Mouse (Mus musculus): Measurements from ENCODE around the gene Adarb2.

Gene Adarb2

DNA sequence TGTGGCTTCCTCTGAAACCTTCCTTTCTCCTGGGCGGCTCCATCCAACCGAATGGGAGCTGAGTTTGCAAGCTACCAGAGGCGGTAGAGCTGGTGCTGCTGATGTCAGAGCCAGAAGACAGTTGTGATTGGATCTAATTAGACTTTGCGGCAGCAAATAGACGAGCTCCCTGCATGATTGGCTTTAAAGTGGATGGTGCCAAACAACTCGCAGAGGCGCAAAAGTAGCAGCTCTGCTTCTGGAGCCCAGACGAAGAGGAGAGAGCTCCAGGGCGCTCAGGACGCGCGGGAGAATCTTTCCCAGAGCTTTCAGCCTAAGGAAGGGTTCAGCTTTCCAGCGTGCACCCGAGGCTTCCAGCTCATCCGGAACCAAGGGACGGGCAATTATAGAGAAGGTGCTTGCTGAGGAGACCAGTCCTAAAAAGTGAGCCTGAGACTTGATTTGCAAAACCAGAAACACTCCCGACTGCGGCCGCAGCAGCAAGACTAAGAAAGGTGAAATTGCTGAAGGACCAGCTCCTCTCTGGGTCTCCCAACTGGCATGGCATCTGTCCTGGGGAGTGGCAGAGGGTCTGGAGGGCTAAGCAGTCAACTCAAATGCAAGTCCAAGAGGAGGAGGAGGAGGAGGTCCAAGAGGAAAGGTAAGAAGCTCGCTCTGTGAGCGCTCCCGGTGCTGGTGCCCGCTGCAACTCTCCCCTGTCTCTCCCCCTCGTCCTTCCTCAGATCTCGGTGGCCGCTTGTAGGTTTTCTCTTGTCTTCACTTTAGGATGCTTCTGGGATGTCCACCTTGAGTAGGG is at the start of gene Adarb2:
TSS of gene Adarb2 (plus strand) at position 186 of the 796 bp plus-strand sequence.
- peak; percentile 45 for DNase-seq

DNA sequence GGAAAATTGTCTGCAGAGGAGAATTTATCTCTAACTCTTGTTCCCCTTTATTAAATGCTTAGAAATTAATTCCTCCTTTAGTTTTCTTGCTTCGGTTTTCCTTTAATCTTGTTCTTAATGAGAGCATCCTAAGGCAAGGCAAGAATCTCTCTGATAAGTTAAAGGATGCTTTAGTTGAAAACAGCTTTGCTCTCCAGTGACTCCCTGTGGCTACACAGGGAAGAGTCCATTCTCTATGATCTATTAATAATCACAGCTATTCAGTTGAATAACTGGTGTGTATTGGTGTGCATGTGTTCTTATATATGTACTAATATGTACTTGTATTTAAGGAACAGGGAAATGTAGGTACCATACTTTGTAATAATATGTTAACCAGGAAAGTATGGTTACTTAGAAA is 28.9 kb upstream of the Adarb2 start:
- peak; percentile 5 for DNase-seq

DNA sequence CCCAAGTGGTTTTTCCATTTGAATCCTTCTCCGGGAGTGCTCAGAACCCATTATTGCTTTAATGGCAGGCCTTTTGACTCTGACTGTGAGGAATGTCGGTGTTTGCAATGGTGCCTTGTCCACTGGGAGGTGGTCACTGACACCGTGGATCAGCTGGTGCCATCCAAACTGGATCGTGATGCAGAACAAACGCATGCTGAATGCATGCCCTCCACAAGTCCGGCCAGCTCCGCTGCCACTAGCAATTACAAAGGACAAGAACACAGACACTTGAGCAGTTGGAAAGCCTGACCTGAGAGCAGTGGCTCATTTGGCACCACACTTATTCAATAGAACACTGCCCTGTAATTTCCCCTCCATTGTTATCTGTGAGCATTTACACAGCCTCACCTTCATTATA is 10.7 kb upstream of the Adarb2 start:
- DNase-seq: no peak

DNA sequence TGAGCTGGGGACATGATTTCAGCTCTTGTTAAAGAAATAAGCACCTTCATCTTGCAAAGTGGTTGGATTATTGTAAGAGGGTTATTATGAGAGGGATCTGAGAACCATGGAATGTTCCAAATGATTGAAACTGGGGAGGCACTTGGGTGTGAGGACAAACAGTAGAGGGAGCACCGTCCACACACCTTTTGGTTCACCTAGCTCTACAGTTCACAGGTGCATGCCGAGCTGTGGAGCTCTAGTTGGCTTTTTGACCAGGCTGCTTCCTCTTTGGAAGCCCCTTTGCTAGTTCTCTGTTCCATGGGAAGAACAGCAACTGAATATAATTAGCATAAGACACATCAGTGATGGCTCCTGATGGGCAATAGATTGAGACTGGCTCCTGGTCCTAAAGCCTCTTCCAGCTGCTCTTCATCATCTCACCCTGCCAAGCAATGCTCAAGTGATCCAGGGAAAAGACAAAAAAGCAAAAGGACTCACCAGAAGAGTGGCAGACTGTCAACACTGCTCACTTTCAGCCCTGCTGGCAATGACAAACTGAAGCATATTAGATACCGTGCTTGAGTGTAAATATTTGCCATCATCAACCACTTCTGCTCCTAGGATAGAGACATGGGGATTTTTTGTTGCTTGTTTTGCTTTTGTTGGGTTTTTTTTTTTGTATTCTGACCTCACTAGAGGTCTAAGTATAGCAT is 3.3 kb upstream of the Adarb2 start:
- DNase-seq: no peak

DNA sequence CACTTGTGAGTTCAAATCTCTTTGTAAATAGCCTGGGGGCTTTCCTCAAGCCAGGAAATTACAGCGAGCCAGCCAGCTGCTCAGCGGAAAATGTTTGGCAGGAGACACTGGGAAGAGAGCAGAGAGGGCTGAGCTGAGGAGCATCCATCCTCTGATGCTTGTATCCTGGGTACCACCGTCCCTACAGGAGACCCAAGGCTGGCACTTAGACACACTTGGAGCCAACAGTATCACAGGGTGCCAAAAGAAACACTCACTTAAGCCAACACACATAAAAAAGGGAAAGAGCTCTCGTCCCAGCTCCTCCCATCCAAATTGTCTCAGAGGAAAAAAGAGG is 779 bp downstream of the Adarb2 start:
- no peak for DNase-seq

DNA sequence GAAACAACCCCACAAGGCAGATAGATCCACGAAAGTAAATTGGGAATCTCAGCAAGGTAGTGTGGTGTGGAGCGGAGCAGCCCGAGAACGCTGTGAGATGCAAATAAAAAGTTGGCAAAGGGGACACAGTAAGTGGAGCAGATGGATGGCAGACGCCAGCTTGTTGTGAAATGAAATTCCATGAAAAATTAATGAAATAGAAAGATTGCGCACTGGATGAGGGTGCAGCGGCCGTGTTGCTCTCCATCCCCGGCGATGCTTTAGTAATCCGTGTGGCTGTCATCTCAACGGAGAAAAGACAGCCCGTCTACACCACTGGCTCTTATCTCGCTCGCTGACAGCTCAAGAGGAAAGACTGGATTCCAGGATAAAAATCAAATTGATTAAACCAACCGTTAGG is 4.7 kb downstream of the Adarb2 start:
- no peak for DNase-seq

DNA sequence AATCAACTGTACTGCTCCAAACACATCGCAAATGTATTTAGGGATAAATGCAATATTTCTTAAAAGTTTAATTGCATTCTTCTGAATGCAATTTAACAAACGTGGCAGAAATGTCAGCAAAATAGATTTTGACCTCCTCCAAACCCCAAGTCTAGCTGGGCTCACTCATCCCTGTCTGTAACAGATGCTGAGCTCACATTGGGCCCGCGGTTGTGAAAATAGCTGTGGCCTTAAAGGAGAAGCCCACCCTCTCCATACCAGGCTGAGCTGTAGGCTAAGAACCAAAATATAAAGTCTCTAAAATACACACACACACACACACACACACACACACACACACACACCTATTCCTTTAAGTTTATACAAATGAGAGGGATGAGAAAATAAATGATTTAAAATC is 8.1 kb downstream of the Adarb2 start:
- DNase-seq: no peak

DNA sequence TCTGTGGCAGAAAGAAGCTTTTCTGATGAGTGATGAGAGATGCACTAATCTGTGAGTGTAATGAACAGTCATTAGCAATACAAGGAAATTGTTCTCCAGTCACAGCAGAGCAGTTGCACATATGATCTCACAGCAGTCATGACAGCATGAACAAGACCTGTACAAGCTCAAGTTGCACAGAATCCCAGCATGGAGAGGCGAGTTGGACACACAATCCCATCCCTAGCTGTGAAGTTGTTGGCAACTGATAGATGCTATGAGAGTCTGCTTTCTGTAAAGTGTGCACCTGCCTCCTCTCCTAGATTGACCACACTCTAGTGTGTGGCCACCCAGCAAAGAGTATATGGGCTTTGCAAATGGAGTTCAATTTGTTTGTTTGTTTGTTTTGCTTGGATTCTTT is 36.2 kb downstream of the Adarb2 start:
- DNase-seq: no peak

DNA sequence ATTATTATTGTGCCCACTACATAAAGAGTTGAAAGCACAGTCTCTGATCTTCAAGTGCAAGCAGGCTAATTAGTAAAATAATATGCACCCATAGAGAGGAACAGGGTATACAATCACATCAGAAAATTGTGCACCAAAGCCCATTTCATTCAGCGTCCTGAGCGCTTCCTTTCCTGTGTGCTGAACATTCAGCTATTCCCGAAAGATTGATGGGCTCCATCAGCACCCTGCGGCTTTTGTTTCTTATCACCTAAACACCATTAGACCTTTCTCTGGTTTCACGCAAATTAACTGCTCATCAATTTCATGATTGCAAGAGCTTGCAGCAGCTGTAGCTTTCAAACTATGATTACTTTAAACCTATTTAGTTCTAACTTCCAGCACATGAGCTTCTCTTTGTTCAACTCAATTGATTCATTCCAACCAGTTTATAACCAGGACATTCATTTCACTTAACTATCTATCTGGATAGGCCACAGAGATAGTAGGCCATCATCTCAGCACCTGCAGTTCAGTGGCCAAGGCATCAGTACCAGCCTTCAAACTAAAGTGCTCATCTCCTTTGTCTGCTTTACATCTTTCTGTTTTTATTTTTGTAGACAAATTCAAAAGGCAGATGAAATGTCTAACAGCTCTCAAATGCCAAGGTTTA is 45.5 kb downstream of the Adarb2 start:
- DNase-seq: no peak

DNA sequence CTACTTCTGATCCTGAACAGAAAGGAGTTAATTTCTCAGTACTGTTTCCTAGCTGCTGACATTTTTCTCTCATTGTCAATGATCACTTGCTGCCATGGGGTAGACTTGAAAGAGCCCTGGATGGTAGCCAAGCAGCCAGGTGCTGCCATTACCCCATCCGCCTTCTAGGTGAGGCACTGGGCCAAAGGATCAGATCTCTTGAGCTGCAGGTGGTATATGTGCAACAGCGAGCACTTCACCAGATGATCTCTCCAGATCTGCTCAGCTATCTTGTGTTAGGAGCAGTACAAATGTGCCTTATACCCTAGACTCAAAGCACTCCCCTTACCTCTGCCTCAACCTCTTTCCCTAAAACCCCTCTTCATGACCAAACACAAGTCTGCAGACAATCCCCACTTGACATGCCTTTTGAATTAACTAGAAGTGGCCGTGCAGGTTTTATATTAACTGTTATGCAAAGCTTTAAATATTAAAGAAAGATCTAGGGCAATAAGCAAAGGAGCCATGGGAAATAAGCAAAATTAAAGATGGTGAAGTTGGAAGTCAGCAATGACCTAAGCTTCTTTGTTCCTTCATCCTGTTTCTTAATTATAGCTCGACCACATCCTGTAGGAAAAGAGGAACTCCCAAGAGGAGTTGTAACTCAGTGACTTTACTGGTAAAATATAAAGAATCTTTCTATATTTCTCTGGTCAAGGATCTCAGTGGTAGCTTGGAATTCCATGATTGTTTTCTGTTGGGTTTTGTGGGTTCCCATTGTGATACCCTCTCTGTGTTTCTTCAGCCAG is 69.7 kb downstream of the Adarb2 start:
- DNase-seq: no peak

DNA sequence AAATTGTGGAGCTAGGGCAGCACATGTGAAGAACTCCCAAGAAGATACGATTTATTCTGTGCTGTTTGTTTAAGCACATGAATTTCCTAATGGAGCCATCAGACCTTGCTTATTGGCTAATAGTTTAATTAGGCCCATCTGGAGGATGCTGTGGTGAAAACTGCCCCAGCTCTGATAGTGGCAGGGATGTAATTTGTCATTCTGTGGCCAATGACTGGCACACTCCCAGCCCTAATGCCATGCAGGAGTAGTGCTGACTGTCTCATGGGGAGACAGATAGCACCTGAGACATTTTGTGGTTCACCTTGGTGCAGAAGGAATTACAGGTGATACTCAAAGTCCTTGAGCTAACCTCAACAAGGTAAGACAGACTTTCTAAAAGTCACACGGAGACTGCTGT is 80.5 kb downstream of the Adarb2 start:
- DNase-seq: no peak

DNA sequence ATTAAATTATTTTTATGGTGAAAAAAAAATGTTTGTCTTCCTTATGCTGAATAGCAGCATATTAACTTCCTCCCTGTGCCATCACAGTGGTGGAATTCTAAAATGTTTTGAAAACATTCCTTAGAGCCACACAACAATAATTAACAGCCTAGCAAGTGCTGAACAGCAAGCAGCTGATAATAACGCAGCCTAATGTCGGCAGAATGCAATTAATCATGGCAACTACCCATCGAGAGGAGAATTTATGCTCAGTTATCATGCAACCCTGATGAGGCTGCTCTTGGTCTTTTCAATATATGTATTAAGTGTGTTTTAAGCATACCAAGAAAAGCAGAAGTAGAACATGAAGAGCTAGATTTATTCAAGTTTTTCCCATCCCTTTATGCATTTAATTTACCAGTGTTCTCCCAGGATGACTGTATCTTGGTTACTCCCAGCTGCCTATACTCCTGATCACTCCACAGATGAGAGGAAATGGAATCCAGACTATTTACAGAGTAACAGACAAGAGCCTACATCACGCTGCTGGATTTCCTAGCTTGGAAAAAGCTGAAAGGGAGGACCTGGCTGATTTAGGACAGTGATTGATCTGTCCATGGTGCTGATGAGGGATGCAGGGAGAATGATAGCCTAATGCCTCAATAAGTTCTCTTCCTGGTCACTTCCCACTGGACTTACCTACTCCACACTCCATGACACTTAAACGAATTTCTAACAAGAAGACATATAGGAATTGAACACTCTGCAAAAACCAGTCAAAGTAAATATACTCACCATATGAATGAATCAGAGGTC is 113.9 kb downstream of the Adarb2 start:
- no peak for DNase-seq

DNA sequence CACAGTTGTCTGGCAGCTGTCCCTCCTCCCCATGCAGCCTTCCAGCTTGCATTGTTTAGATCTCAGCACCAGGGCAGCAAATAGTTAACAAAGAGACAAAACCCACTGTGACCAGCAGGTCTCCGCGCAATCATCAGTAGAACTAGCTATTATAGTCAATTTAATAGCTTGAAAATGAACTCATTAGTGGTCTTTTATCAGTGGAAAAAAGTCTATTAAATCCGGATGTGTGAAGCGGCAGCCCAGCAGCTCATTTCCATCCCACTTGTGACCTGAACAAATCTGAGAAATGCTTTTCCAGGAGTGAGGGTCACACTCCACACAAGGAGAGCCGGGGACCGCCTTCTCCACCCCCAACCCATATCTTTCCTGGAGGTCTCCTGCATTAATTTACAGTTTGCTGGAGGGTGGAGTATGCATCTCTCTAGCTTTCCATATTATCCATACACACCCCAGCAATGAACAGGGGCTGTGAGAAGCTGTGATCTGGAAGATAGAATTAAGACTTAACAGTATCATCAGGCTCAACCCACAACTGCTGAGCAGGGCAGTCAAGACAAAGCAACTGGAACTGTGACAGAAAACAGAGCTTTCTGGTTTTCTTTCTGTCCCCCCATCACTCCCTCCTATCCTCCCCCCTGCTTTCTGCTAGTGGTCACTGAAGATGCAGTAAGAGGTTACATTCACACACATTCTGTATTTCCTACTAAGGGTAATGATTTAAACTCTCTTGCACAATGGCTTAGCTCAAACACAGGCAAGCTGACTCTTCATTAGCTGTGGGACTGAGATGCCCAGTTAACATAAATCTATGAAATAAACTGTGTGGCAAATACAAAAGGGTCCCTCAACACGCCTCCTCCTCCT is 131.2 kb downstream of the Adarb2 start:
- no peak for DNase-seq

DNA sequence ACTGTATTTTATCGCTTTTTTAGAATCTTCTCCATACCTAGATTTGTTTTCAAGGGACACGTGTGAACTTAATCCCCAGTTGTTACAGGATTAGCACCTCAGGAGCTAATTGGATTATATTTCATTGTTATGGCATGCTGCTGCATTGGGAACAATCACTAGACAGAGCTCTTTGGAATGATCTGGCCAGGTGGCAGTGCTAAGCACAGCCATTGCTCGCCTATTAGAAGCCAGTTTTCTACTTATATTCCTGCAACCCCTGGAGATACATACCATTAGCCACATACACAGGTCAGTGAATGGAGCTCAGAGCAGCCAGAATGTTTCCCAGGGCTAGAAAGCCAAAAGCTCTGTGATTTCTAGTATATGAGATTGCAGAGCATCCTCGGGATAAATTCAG is 131.9 kb downstream of the Adarb2 start:
- DNase-seq: no peak

DNA sequence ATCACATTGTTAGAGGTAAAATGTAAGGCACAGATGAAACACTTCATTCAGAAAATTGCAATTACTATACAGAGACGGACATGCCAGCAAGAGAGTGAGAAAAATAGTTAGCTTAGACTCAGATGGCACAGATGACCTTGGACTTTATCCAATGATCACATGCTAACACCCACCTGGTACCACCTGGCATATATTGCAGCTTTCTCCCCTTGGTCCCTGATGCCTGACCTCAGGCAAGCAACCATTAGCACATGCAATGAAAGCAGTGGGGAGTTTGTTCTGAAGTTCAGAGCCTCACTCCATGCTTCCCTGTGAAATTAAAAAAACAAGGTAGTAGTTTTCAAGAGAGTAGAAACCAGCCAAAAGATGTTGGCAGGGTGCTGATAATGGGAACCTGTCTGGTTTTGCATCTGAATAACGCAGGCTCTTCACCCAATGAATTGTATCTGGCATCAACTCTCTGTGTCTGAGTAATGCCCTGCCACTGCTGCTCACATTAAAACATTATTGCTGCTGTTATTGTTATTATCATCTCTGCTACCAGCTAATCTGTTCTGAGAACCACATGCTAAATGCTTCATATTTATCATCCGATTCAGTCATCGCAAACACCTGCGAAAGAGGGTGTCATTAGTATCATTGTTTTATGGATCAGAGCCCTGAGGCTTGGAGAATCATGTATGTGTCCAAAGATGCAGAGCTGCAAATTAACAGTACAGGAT is 138.6 kb downstream of the Adarb2 start:
- DNase-seq: no peak

DNA sequence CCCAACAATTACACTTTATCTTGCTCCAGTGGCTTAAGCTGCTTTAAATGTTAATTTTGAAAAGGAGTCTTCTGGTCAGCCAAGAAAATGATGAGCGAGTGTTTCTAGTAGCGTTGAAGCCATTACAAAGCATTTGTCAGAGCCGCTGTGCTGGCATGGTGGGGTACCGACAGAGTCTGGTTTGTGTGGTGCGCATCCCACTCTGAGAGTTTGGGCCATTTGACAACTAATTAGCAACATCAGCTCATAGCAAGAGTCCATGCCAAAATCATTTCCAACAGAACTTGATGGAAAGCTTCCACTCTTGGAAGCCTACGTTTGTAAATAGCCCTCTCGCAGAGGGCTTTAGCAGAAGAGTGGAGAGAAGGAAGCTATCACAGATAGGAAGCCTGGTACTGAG is 144.5 kb downstream of the Adarb2 start:
- no peak for DNase-seq

DNA sequence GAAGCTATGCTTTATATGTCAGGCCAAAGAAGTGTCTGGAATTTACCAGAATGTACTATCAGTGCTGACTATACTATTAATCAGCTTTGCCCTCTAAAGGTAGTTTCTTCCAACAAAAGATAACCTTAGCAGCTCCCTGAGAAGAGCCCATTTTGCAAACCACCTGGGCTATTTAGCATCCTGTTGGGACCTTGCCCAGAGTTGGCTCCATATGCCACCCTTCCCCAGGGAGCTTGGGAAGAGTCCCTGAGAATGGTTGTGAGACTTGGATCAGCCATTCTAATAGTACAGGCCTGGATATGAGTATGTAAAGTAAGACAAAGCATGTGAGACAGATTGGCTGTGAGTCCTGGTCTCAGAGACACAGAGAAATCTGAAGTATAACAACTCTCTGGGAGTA is 149.7 kb downstream of the Adarb2 start:
- no peak for DNase-seq

DNA sequence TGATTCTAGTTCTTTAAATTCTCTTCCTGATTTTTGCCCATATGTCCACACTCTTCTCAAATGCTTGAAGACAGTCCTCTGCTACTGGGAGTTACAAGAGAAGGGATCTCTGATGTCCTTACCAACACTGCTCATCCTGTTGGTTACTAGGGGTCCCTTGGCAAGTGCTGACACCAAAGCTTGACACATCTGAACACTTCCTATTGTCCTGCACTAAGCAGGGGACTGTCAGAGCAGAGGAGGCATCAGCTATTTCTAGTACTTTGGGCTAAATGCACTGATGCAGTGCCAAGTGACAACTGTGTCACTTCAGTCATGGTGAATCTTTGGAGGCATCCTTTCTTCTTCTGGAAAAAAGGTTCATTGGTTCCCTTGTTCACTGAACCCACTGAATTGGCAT is 150.3 kb downstream of the Adarb2 start:
- DNase-seq: no peak

DNA sequence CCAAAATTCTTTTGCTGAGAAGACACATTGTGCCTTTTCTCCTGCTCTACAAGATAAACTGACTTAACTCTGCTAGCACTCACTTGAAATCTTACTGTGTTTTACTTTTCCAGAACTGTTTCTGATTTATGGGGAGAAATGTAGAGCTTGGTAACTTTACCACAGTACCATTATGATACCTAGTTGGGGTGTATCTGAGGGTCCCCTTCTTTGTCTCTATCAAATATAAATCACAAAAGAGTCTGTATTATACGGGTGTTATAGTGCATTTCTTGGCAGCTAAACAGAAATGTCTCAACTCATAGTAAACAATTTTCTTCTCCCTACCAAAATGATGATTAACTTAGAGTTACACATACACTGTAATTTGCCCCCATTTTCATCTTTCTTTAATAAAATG is 162.9 kb downstream of the Adarb2 start:
- no peak for DNase-seq

DNA sequence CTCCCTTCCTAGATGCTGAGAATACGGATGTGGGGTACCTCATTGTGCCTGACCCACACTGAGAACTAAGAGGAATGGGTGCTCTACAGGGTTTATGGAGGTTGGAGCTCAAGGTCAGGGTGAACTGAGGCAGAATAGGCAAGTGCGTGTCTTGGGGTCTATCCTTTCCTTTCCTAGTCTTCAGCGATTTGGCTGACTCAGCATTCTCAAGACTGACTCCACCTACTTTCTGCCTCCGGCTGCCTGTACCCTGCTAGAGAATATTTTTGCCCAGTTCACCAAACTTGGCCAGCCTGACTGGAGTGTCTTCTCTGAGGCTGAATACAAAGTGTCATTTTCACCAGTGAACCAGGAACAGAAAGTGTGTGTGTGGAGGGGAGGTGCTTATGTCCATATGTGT is 163.4 kb downstream of the Adarb2 start:
- DNase-seq: no peak

DNA sequence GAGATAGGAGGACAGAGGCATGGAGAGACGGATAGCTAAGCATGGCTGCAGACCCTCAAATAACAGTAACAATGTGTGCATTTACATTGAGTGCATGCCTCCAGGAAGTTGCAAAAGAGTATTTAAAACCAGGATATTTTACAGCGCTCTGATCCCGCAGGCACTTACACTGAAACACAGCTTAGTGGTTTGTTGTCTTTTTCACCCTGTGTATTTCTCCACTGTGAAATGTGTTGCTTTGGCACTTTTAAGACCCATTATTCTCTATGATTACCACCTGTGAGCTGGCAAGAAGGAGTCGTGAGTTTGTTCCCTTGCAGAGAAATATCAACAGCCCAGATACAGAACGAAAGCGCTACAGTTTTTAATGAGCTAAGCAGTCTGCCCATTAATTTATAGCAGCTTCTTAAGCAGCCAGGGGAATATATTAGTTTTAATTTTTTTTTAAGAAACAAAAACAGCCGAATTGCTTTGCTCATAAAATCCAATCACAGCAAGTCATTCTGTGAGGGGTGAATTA is 167.3 kb downstream of the Adarb2 start:
- DNase-seq: no peak

All from right cerebral cortex, postnatal 14 days (tissue).